Mouse (Mus musculus) left cerebral cortex, postnatal 14 days (tissue): ENCODE results near the gene Abcg3. TPM values are rescaled to one million over a fixed set of nuclear protein-coding genes. Genes with fewer than 3 reads are reported as not detected.
"Not testable (repeated sequence)": the region's sequence is repeated elsewhere in the genome, so short reads cannot be mapped to it uniquely, and the experiment has no call there.

Experiments
- DNase-seq, 2 experiments: peaks; one replicate each; pipeline ENCODE4 v3.0.0; 2021 to 2022; ENCODE audit warnings: low spot score in 2 of 2, mixed read lengths in 1 of 2
- intact Hi-C: fragments of 180-260 bp; cut with DNase I; formaldehyde crosslinking; loops from one replicate; pipeline ENCODE4 v1.15.1; 2025
- long read RNA-seq, 2 experiments: library from polyadenylated mRNA; stranded (forward); transcript quantifications; one replicate each; pipeline ENCODE4 v2.0.0; 2021
- total RNA-seq, 2 experiments: library from RNA; stranded (reverse); gene quantifications; 2 replicates each; pipeline ENCODE4 v1.2.3; 2021

Gene Abcg3
- under 1 TPM in 1 of 2 experiments, not detected in 1; 0.15 TPM for total RNA-seq
- long read RNA-seq, experiment 1: 0 reads
- long read RNA-seq, experiment 2: 0 reads

DNA sequence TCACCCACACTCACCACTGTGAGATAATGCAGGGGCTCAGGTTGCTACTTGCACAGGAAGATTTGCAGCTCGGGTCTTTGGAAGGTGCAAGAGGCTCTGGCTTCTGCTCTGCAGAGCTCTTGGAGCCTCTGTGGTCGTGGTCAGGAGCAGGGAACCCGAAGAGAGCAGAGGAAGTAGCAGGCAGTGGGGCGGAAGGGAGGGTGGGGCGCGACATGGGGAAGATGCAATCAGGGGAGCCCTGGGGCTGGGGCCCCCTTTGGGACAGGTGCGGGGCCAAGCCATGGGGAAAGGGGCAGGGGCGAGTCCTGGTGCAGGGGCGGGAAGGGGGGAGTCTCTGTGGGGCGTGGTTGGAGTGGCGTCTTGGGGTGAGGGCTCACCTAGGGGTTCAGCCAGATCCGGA, at the start of gene Abcg3:
Abcg3 (minus strand) TSS at position 184 of the 400 bp plus-strand sequence.
- DNase-seq: no peak
- intact Hi-C loops: no loop called here

GRCm38 (mm10) chr5:105012551-105012950, 30.0 kb upstream of the Abcg3 start:
- no peak for DNase-seq
- intact Hi-C loops: no loop called here

DNA sequence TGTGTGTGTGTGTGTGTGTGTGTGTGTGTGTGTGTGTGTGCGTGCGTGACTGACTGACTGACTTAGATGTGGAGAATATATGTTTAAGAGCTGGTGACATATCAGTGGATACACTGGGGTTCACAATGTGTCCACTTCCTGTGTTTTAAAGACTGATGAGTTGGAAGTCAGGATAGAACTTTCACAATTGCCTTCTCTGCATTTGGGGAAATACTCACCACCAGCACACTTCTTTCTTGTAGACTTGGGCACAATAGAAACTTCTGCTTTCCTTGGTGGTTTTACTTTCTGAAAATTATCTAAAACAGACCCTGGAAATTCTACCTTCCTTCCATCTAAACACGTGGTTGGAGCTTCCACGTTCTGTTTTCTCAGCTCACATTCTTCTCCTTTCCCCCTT, 29.1 kb upstream of the Abcg3 start:
- intact Hi-C loops: no loop called here
- no peak for DNase-seq

- no peak for DNase-seq
- intact Hi-C loops: no loop called here
Observed at GRCm38 (mm10) chr5:105010376-105010775, 27.9 kb upstream of the Abcg3 start.

DNA sequence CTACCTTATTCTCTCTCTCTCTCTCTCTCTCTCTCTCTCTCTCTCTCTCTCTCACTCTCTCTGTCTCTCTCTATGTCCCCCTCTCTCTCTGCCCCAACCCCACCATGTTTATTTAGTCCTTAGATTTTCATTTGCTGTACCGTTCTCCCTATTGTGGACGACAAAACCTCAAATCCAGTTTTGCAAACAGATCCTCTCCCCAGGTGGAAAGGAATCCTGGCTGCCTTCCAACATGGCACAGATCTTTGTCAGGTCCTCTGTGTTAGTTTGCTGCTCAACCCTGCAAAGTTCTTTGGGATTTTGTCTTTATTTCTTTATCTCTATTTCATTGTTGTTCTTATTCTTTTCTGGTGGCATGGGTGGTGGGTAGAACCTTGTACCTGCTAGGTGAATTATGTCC, 6.9 kb upstream of the Abcg3 start:
- intact Hi-C loops: no loop called here
- no peak for DNase-seq

DNA sequence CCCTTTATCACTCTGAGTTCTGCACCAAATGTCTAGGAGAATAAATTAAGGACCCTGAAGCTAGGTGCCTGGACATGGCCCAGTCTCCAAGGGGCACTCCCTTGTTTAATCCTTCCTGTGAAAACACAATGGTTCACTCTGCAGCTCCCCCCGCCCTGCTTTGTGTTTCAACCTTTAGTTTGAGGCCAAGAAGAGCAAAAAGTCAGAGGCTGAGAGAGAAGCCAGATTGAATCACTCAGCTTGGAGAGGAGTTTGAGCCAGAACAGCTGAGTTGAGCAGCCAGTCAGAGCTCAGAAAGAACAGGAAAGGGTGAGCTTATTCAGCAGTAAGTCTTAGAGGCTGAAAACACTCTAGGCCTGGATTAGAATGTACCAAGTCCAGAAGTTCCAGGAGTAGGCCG, 5.5 kb upstream of the Abcg3 start:
- intact Hi-C loops: no loop called here
- DNase-seq: no peak

- intact Hi-C loops: no loop called here
- peak; percentile 31 to 56 for DNase-seq
Observed at GRCm38 (mm10) chr5:104986706-104987105, 4.2 kb upstream of the Abcg3 start.

DNA sequence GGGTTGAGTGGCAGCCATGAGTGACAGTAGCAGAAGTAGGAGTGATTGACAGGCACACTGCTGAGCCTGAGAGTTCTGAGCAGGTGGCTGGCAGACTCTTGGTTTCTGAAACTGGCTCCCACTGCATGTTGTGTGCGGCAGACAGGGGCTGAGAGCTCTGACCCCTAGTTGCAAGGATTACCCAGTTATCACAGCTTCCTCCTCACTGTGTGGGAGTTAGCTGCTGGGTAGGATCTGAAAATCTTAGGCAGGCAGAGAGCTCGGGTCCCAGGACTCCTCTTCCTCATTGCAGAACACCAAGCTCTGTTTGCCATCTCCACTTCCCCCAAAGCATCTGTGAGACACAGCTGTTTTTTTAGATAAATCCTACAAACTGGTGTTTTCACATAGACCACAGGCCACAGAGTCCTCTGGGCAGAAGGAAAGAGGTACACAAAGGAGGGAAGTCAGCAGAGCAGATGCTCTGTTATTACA, 3.4 kb downstream of the Abcg3 start:
- intact Hi-C loops: no loop called here
- no peak for DNase-seq

DNA sequence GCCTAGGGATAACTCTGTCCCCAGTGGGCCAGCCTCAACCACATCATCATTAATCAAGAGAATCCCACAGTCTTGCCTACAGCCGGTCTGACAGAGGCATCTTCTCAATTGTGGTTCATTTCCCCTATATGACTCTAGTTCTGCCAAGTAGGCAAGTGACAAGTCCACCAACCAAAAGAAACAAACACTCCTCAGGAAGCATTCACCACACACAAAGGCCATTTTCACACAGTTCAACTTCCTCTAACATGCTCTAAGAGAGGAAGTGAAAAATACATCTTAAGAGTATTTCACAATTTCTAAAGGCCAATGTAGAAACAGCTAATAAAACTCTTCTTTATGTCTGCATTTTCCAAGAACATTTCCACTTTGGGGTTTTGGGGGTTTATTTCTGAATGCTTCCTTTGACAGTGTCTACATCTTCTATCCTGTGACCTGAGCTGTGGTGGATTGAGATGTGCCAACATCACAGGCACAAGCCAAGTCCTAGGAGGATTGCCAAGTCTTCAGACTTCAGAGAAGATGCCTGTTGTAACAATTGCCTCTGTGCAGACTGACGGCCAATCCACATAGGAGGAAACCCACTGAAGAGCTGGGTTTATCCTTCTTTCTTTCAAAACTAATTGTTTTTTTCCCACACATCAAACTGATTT, 24.3 kb downstream of the Abcg3 start:
- intact Hi-C loops: no loop called here
- DNase-seq: no peak

GRCm38 (mm10) chr5:104955208-104955607, 27.3 kb downstream of the Abcg3 start:
- DNase-seq: no peak
- intact Hi-C loops: no loop called here

DNA sequence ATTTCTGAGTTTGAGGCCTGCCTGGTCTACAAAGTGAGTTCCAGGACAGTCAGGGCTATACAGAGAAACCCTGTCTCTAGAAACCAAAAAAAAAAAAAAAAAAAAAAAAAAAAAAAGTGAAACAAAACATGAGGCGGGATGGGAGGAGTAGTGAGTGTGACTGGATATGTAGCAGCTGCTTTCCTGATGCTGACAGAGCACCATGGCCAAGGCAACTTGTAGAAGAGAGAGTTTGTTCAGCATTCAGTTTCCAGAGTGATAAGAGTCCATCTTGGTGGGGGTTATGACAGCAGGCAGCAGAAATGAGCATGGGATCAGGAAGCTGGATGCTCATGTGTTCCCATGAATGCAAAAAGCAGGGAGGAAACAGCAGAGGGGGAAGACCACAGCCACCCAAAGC, 35.6 kb downstream of the Abcg3 start:
- intact Hi-C loops: no loop called here
- no peak for DNase-seq

GRCm38 (mm10) chr5:104934148-104934547, 48.4 kb downstream of the Abcg3 start:
- intact Hi-C loops: no loop called here
- DNase-seq: no peak

DNA sequence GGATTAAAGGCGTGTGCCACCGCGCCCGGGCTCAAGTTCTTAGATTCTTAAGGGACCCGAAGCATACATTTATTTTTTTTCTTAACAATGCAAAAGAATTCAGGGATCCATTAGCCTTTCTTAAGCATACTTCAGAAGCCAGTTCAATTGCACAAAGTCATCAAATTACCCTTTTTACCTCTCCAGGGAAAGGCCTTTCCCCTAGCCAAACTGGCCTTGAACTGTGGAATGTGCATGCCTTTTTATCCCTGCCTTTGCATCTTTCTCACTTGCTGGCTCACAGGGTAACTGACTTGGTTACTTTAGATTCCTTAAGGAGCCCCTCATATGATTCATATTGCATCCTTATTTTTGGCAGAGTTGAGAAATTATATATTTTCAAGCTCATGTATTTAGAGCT, 76.0 kb downstream of the Abcg3 start:
- DNase-seq: not testable (repeated sequence)

More for the DNA sequence above, 76.0 kb downstream of the Abcg3 start:
- intact Hi-C loops: not testable (repeated sequence)

Other genes with a start within 250 kb of the Abcg3 start
- gene Zfp951, start 122.6 kb downstream of the Abcg3 start, total RNA-seq: 1 to 10 TPM; 3.9 to 4.7 TPM
- gene Gbp9, start 156.8 kb upstream of the Abcg3 start, total RNA-seq: 1 to 10 TPM; 2.1 TPM
- gene Gbp8, start 156.8 kb upstream of the Abcg3 start, total RNA-seq: under 1 TPM in 1 of 2 experiments, not detected in 1; 0.24 TPM
- gene Gbp4, start 156.9 kb upstream of the Abcg3 start, total RNA-seq: under 1 TPM; 0.68 TPM